Mouse (Mus musculus) liver, adult 2 months (tissue): Measurements from ENCODE around the gene Cox15. TPM values are rescaled to one million over a fixed set of nuclear protein-coding genes. Genes with fewer than 3 reads are reported as not detected.
A peak's percentile ranks its signal among the peaks of the same experiment; 100 is the strongest.

Experiments used
- DNase-seq: peaks from one replicate; pipeline ENCODE4 v3.0.0-alpha.2; 2011; ENCODE audit warnings: low read depth, low spot score; ENCODE audit errors: extremely low read depth
- H3K27ac ChIP-seq: fragments of 200-500 bp; replicated peaks from 2 replicates; pipeline ENCODE4 v1.5.1; 2012; ENCODE audit warnings: low read depth, mild to moderate bottlenecking, control low read depth, inconsistent platforms, low read length; ENCODE audit not compliant: insufficient read depth
- H3K27me3 ChIP-seq: fragments of 200-500 bp; 2 replicates; pipeline ENCODE4 v1.6.1; 2012; ENCODE audit warnings: mild to moderate bottlenecking, moderate library complexity, low read length, inconsistent platforms; ENCODE audit not compliant: control insufficient read depth, insufficient read depth
- H3K36me3 ChIP-seq: fragments of 200-500 bp; 2 replicates; pipeline ENCODE4 v1.6.1; 2012; ENCODE audit warnings: low read length, inconsistent platforms; ENCODE audit not compliant: control insufficient read depth, insufficient read depth
- H3K4me1 ChIP-seq: fragments of 200-500 bp; 2 replicates; pipeline ENCODE4 v1.6.1; 2011; ENCODE audit warnings: low read length; ENCODE audit not compliant: control insufficient read depth, insufficient read depth
- H3K4me3 ChIP-seq: fragments of 200-500 bp; 2 replicates; pipeline ENCODE4 v1.5.1; 2011; ENCODE audit warnings: low read depth, mild to moderate bottlenecking, control low read depth, low read length, moderate library complexity; ENCODE audit not compliant: insufficient read depth
- H3K79me2 ChIP-seq: fragments of 200-500 bp; 2 replicates; pipeline ENCODE4 v1.6.1; 2012; ENCODE audit warnings: inconsistent platforms, mild to moderate bottlenecking, low read length, moderate library complexity; ENCODE audit not compliant: control insufficient read depth, insufficient read depth
- H3K9ac ChIP-seq: fragments of 200-500 bp; 2 replicates; pipeline ENCODE4 v1.6.1; 2012; ENCODE audit warnings: low read depth, mild to moderate bottlenecking, control low read depth, inconsistent platforms, low read length
- CTCF ChIP-seq: fragments of 200-500 bp; IDR thresholded peaks from 2 replicates; pipeline ENCODE4 v1.5.1; 2011; ENCODE audit warnings: low read depth, low read length, control low read depth
- POLR2A ChIP-seq: fragments of 200-500 bp; IDR thresholded peaks from 2 replicates; pipeline ENCODE4 v1.6.1; 2011; ENCODE audit warnings: low read length, control low read depth; ENCODE audit not compliant: insufficient read depth; ENCODE audit errors: extremely low read depth
- WGBS: fragments of 180-500 bp; shearing (Covaris S2); methylation state at CpG from one replicate; pipeline ENCODE4 v1.1.7; 2018; 5-methylcytosine and 5-hydroxymethylcytosine counted together
- polyA plus RNA-seq: library from polyadenylated mRNA; depleted of rRNA; stranded (reverse); fragments of >200 nt; gene quantifications from 2 replicates; pipeline ENCODE4 v1.2.3, GENCODE M21; 2012; rRNA removed
- total RNA-seq: library from RNA; depleted of rRNA; stranded (reverse); fragments of >200 nt; gene quantifications from 2 replicates; pipeline ENCODE4 v1.2.3, GENCODE M21; 2014; rRNA removed

Gene Cox15
- total and polyA plus RNA-seq, 2 experiments = 9.2 to 10.6 TPM

DNA sequence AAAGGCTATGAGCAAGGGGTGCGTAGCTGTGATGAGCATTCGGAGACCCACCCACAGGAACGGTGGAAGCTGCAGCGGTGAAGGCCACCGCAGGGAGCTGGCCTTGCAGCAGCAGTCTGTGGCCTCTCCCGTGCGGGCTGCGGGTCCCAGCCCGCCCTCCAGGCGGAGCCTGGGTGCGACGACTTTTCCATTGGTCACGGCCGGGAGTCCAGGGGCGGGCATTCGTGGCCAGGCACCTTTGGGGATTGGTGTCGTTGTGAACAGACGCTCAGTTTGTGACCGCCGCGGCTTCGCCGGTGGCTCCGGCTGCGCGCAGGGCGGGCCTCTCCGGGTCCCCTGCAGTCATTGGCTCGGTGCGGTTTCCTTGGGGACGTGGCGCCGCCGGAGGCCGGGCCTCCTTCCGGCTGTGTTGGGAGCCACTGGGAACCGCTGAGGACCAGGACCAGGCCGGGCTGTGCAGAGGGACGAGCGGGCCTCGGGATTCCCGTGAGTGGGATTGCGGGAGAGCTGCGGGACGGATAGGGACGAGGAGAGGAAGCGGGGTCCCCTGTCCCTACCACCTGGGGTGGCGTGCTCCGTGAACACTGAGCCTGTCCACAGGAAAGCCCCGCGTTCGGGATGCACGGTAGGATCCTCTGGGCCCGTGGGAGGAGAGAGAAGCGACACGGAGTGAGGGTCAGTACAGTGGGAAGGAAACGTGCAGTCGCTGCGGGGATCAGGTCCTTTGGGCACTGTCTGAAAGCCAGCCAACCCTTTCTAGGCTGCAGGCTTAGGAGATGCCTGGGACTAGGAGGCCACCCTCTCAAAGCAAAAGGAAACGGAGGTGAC, 63.2 kb downstream of the Cox15 start, which contains the start of gene Entpd7:
Gene Entpd7 (plus strand): TSS at position 254 of the 828 bp plus-strand sequence.
- H3K4me1 ChIP-seq = peaks cover 4% of the 10 kb centered on the region; the same call in 1 of the 2 replicates
- no peak within 1 kb of the TSS for H3K27ac ChIP-seq
- H3K9ac ChIP-seq = peak within 1 kb of the TSS; percentile 87
- no peaks in the 10 kb centered on the region for H3K27me3 ChIP-seq
- TF ChIP-seq CTCF (peak; percentile 52; the same call in 1 of the 2 replicates), POLR2A (peak; percentile 71)
- WGBS = under 1% methylated on average over 60 of the region's 60 CpGs
- peak; percentile 88 for DNase-seq
- peak within 1 kb of the TSS; percentile 92 for H3K4me3 ChIP-seq
- no peaks in the 10 kb centered on the region for H3K36me3 ChIP-seq
- H3K79me2 ChIP-seq = 0 out of 2 replicates have a peak, but pooled peaks cover 8% of the 10 kb centered on the region

Other genes with a start within 250 kb of the Cox15 start
- 206 and 278 TPM in 2 replicates for gene Got1, start 228.4 kb downstream of the Cox15 start, total RNA-seq
- gene Got1, start 228.4 kb downstream of the Cox15 start, polyA plus RNA-seq = 272 and 286 TPM in 2 replicates
- not detected in 2 replicates for gene Nkx2-3, start 140.7 kb downstream of the Cox15 start, total RNA-seq
- gene Nkx2-3, start 140.7 kb downstream of the Cox15 start, polyA plus RNA-seq = 0.05 TPM in 1 of 2 replicates, not detected in the other
- gene Slc25a28, start 78.1 kb downstream of the Cox15 start, total RNA-seq = 18.2 and 20.5 TPM in 2 replicates
- gene Slc25a28, start 78.1 kb downstream of the Cox15 start, polyA plus RNA-seq = 33.9 and 43.0 TPM in 2 replicates
- gene Entpd7, start 63.3 kb downstream of the Cox15 start, total RNA-seq = 1.5 TPM in 2 replicates
- 2.0 TPM in 2 replicates for gene Entpd7, start 63.3 kb downstream of the Cox15 start, polyA plus RNA-seq
- gene Cutc, start within 50 bp of the Cox15 start, total RNA-seq = 17.0 and 17.8 TPM in 2 replicates
- gene Cutc, start within 50 bp of the Cox15 start, polyA plus RNA-seq = 7.5 and 7.9 TPM in 2 replicates
- 488 and 590 TPM in 2 replicates for gene Abcc2, start 29.2 kb upstream of the Cox15 start, total RNA-seq
- 230 and 298 TPM in 2 replicates for gene Abcc2, start 29.2 kb upstream of the Cox15 start, polyA plus RNA-seq
- gene Dnmbp, start 187.2 kb upstream of the Cox15 start, total RNA-seq = 23.3 and 24.7 TPM in 2 replicates
- gene Dnmbp, start 187.2 kb upstream of the Cox15 start, polyA plus RNA-seq = 15.5 and 15.6 TPM in 2 replicates
- gene Cpn1, start 233.6 kb upstream of the Cox15 start, total RNA-seq = 215 and 272 TPM in 2 replicates
- 336 and 360 TPM in 2 replicates for gene Cpn1, start 233.6 kb upstream of the Cox15 start, polyA plus RNA-seq